In the genomic region with DNA sequence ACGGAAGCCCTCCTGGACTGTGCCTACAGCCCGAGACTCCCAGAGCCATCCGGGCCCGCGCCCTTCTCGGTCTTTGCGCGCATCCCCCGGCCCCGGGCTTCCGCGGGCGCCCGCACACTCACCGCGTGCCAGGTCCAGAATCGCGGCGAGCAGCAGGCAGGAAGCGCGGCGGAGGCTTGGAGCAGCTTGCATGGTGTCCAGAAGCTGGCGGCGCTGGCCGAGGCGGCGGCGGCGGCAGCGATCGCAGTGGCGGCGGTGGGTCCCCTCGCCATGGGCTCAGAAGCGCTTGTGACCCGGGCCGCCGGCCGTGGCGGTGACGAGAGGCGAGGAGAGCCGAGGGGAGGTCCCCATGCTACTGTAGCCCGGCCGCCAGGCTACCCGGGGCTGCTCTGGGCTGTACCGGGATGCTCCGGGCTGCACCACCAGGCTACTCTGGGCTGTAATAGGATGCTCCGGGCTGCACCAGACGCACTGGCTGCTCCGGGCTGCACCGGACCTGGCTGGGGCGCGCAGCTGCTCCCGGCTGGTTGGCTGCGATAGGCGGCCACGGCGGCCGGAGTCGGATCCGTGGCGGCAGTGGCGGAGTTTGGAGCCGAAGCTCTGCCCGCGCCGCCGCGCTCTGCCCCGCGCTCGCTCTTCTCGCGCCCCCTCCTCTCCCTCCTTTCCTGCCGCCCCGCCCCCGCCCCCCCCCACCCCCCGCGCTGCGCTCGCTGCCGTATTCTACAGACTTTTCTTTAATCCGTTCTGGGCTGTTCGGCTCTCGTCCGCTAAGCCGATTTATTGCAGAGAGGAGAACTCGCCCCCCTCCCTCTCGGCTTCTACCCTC, we compare ENCODE assay signal across 9 mouse cellular contexts. TPM values are rescaled to one million over a fixed set of nuclear protein-coding genes. Genes with fewer than 3 reads are reported as not detected.
DNase-seq lines count a peak whose midpoint lies in the region; ATAC-seq and TF ChIP-seq lines count a peak whose summit lies in the region.
"Had no signal": no experiment of that assay in that cellular context is flagged by ENCODE, and none has a peak within 500 bp of the region (broad histone marks: within the 10 kb centered on the region; RNA-seq: fewer than 3 reads in every experiment).

A gene (minus strand): TSS at position 605 of the 826 bp plus-strand sequence.

- DNase-seq in adrenal gland, adult 2 months, result peak; percentile 16
- DNase-seq in adrenal gland, postnatal 4 days (ENCODE audit: low spot score in 2 of 2), result no peak
- peak; percentile 32 for DNase-seq in right cerebral cortex, adult 18-20 months
- DNase-seq in right cerebral cortex, adult 2 months (ENCODE audit: low spot score in 2 of 2), result no peak
- peak; percentile 18 for DNase-seq in liver, postnatal 0 days
- peak; percentile 4 for DNase-seq in yolk sac, embryonic 10.5 days (ENCODE audit: low spot score)
- DNase-seq in ovary, postnatal 14 days (ENCODE audit: low spot score), result no peak

- H3K4me1 ChIP-seq in hindbrain, embryonic 15.5 days (replicated peaks), result peaks cover 61% of the 10 kb centered on the region
- no peaks in the 10 kb centered on the region for H3K4me1 ChIP-seq in liver, postnatal 0 days (ENCODE audit: insufficient read depth)

- TF ChIP-seq CTCF in liver, postnatal 0 days (IDR thresholded peaks at IDR 0.05; ENCODE audit: low read depth), result no peak

- H3K4me3 ChIP-seq in hindbrain, embryonic 15.5 days, result peak within 1 kb of the TSS; percentile 63
- no peak within 1 kb of the TSS for H3K4me3 ChIP-seq in liver, postnatal 0 days (ENCODE audit: low read depth, low read length)

- peaks cover 42% of the 10 kb centered on the region for H3K27me3 ChIP-seq in hindbrain, embryonic 15.5 days
- peaks cover 72% of the 10 kb centered on the region for H3K27me3 ChIP-seq in liver, postnatal 0 days (ENCODE audit: insufficient read depth, low read length)

- no peaks in the 10 kb centered on the region for H3K9me3 ChIP-seq in hindbrain, embryonic 15.5 days
- H3K9me3 ChIP-seq in liver, postnatal 0 days (ENCODE audit: low read length), result no peaks in the 10 kb centered on the region

- peak within 1 kb of the TSS; percentile 85 for H3K4me2 ChIP-seq in hindbrain, embryonic 15.5 days
- H3K4me2 ChIP-seq in liver, postnatal 0 days (ENCODE audit: low read depth, low read length), result no peak within 1 kb of the TSS

- TF ChIP-seq EP300 in liver, postnatal 0 days (IDR thresholded peaks at IDR 0.05; ENCODE audit: low read depth), result no peak

- H3K36me3 ChIP-seq in hindbrain, embryonic 15.5 days, result no peaks in the 10 kb centered on the region
- no peaks in the 10 kb centered on the region for H3K36me3 ChIP-seq in liver, postnatal 0 days (replicated peaks; ENCODE audit: insufficient read depth, low read length)

- H3K9ac ChIP-seq in hindbrain, embryonic 15.5 days, result peak within 1 kb of the TSS; percentile 66
- no peak within 1 kb of the TSS for H3K9ac ChIP-seq in liver, postnatal 0 days (replicated peaks)

- peak within 1 kb of the TSS; percentile 84 for H3K27ac ChIP-seq in hindbrain, embryonic 15.5 days (replicated peaks)
- H3K27ac ChIP-seq in liver, postnatal 0 days (ENCODE audit: low read depth), result no peak within 1 kb of the TSS

- peak; percentile 76 for ATAC-seq in hindbrain, embryonic 15.5 days (ENCODE audit: low FRiP score, low read depth)
- no peak for ATAC-seq in liver, postnatal 0 days

- WGBS in hindbrain, embryonic 15.5 days, result under 1% methylated on average over 64 of the region's 90 CpGs
- 2% methylated on average over 61 of the region's 90 CpGs for WGBS in liver, postnatal 0 days (ENCODE audit: insufficient replicate concordance)

RNA-seq across cellular contexts. Expression of the gene that starts here (rescaled TPM):
- total RNA-seq in adrenal gland, adult 2 months (2021), result 1 to 10 TPM; 4.5 to 6.9 TPM
- polyA plus RNA-seq in adrenal gland, adult 2 months (2012; rRNA removed), result 1.3 and 2.3 TPM in 2 replicates
- 1 to 10 TPM; 4.5 to 5.9 TPM for total RNA-seq in adrenal gland, postnatal 4 days (2021)
- polyA plus RNA-seq in hindbrain, embryonic 15.5 days (2015; fragmentation: Nextera tagmentation; extraction: Ambion mirVana), result 91.0 and 102 TPM in 2 replicates
- polyA plus RNA-seq in liver, postnatal 0 days (2015; fragmentation: Nextera tagmentation; extraction: Ambion mirVana), result 0.05 TPM in 1 of 2 replicates, not detected in the other
- total RNA-seq: common myeloid progenitor, adult 5-6 weeks had no signal

Comparison
In these comparisons a context has a peak if more than half of its experiments do, and no peak if none do; other contexts are left out.
1. RNA of the gene that starts here (polyA plus RNA-seq): 91.0 to 102 TPM in hindbrain, embryonic 15.5 days; 1.3 to 2.3 TPM in adrenal gland, adult 2 months and 0.05 TPM in liver, postnatal 0 days; every median in the first group is over 10 times any median in the second.
2. DNase-seq: peak in adrenal gland, adult 2 months (single experiment), right cerebral cortex, adult 18-20 months (single experiment) and yolk sac, embryonic 10.5 days (single experiment); none in adrenal gland, postnatal 4 days (0 of 2), right cerebral cortex, adult 2 months (0 of 2) and ovary, postnatal 14 days (single experiment).
3. Peak in DNase-seq in liver, postnatal 0 days; RNA of the gene not detected or under 1 TPM.